Mouse (Mus musculus): ENCODE measurements around the gene Nfe2l1.
"Not testable (repeated sequence)": the region's sequence is repeated elsewhere in the genome, so short reads cannot be mapped to it uniquely, and the experiment has no call there.

Nfe2l1 gene

GRCm38 (mm10) chr11:96816979-96817378 lies 12.8 kb downstream of the Nfe2l1 start:
- no peak for DNase-seq

- no peak for DNase-seq
Measured at GRCm38 (mm10) chr11:96816494-96816893, 13.3 kb downstream of the Nfe2l1 start.

- DNase-seq, result no peak
Measured at GRCm38 (mm10) chr11:96815895-96816294, 13.9 kb downstream of the Nfe2l1 start.

GRCm38 (mm10) chr11:96814443-96814842 lies 15.3 kb downstream of the Nfe2l1 start:
- DNase-seq, result no peak

- no peak for DNase-seq
Measured at GRCm38 (mm10) chr11:96813920-96814319, 15.8 kb downstream of the Nfe2l1 start.

GRCm38 (mm10) chr11:96813455-96813854 lies 16.3 kb downstream of the Nfe2l1 start:
- no peak for DNase-seq

GRCm38 (mm10) chr11:96811188-96811587 lies 18.6 kb downstream of the Nfe2l1 start:
- DNase-seq, result not testable (repeated sequence)

- no peak for DNase-seq
Measured at GRCm38 (mm10) chr11:96809562-96810235, 20.1 kb downstream of the Nfe2l1 start.

- no peak for DNase-seq
Measured at GRCm38 (mm10) chr11:96808066-96808465, 21.7 kb downstream of the Nfe2l1 start.

GRCm38 (mm10) chr11:96805606-96806005 lies 24.2 kb downstream of the Nfe2l1 start:
- no peak for DNase-seq

GRCm38 (mm10) chr11:96799511-96799910 lies 30.3 kb downstream of the Nfe2l1 start:
- no peak for DNase-seq

- peak in 1 of 2 experiments; percentile 19 for DNase-seq
Measured at GRCm38 (mm10) chr11:96796586-96796985, 33.2 kb downstream of the Nfe2l1 start.

- no peak for DNase-seq
Measured at GRCm38 (mm10) chr11:96796081-96796480, 33.7 kb downstream of the Nfe2l1 start.

GRCm38 (mm10) chr11:96795491-96795890 lies 34.3 kb downstream of the Nfe2l1 start:
- no peak for DNase-seq

GRCm38 (mm10) chr11:96790681-96791080 lies 39.1 kb downstream of the Nfe2l1 start:
- no peak for DNase-seq

- DNase-seq, result no peak
Measured at GRCm38 (mm10) chr11:96789990-96790389, 39.8 kb downstream of the Nfe2l1 start.

GRCm38 (mm10) chr11:96788871-96789795 lies 40.6 kb downstream of the Nfe2l1 start, which contains the start of gene Cbx1:
Gene Cbx1 (plus strand): TSS chr11:96789127.
- peak; percentile 94 to 95 for DNase-seq

- DNase-seq, result no peak
Measured at GRCm38 (mm10) chr11:96786731-96787450, 42.9 kb downstream of the Nfe2l1 start.

- DNase-seq, result peak; percentile 81 to 88
Measured at GRCm38 (mm10) chr11:96784847-96785246, 44.9 kb downstream of the Nfe2l1 start.

GRCm38 (mm10) chr11:96781425-96781824 lies 48.3 kb downstream of the Nfe2l1 start:
- no peak for DNase-seq

- no peak for DNase-seq
Measured at GRCm38 (mm10) chr11:96780306-96780705, 49.5 kb downstream of the Nfe2l1 start.

GRCm38 (mm10) chr11:96778061-96778627 lies 51.6 kb downstream of the Nfe2l1 start:
- not testable (repeated sequence) for DNase-seq
